Mouse (Mus musculus): ENCODE measurements at regions not wholly inside any gene's neighbourhood (a gene's known extent, or its start where the extent isn't known, plus 50 kb on each side); places are given as distances from the start of the nearest gene placed in this dataset.

GRCm38 (mm10) chr8:118023451-118023850, 221.7 kb upstream of the Mphosph6 start:
- dilution Hi-C loops (cut with MboI; ENCODE audit: extremely low pct_ligation_motif_present, extremely low pct_unique_long_range_greater_than_20kb, low sequenced_read_pairs), result no loop called here

GRCm38 (mm10) chr8:118021978-118022377, 220.2 kb upstream of the Mphosph6 start:
- no peak overlapping the region for H3K27ac ChIP-seq (ENCODE audit: insufficient read depth, low read depth)
- in situ Hi-C loops (cut with MboI; ENCODE audit: low pct_ligation_motif_present, low pct_unique_long_range_greater_than_20kb, low sequenced_read_pairs), result no loop called here
- no peaks in the 10 kb centered on the region for H3K27me3 ChIP-seq (replicated peaks)
- no peak for DNase-seq (ENCODE audit: extremely low read depth)
- H3K79me2 ChIP-seq (replicated peaks; ENCODE audit: control insufficient read depth, extremely low read depth, insufficient read depth, poor library complexity, severe bottlenecking), result no peaks in the 10 kb centered on the region
- dilution Hi-C loops (cut with MboI; ENCODE audit: extremely low pct_ligation_motif_present, extremely low pct_unique_long_range_greater_than_20kb, low sequenced_read_pairs), result no loop called here
- H3K4me1 ChIP-seq (ENCODE audit: control insufficient read depth in 1 of 2, insufficient read depth in 2 of 2), result no peaks in the 10 kb centered on the region
- H3K9me3 ChIP-seq (replicated peaks; ENCODE audit: low read length), result peaks cover 75% of the 10 kb centered on the region
- no peak overlapping the region for H3K9ac ChIP-seq (ENCODE audit: insufficient read depth, low read depth)
- TF ChIP-seq ETS1 (conservative IDR thresholded peaks at IDR 0.05; ENCODE audit: low read depth, low read length) (no peak), USF1 (IDR thresholded peaks at IDR 0.05; ENCODE audit: low read depth, low read length) (no peak), ELF1 (IDR thresholded peaks at IDR 0.05; ENCODE audit: low read depth, low read length) (no peak), RCOR1 (conservative IDR thresholded peaks at IDR 0.05; ENCODE audit: low read depth, low read length) (no peak), NELFE (IDR thresholded peaks at IDR 0.05; ENCODE audit: low read depth, low read length) (no peak), MYC (IDR thresholded peaks at IDR 0.05; ENCODE audit: low read depth, low read length) (no peak), MEF2A (IDR thresholded peaks at IDR 0.05; ENCODE audit: borderline replicate concordance, low read depth, low read length) (no peak), ZC3H11A (IDR thresholded peaks at IDR 0.05; ENCODE audit: low read depth, low read length) (no peak)
- no peak overlapping the region for H3K4me3 ChIP-seq (replicated peaks in 1 of 3; ENCODE audit: low read depth in 2 of 3, low read length in 2 of 3, poor library complexity in 1 of 3)
- no peak overlapping the region for H3K4me2 ChIP-seq (ENCODE audit: insufficient read depth, low read depth, poor library complexity, severe bottlenecking)
- no peaks in the 10 kb centered on the region for H3K36me3 ChIP-seq (replicated peaks in 1 of 2; ENCODE audit: control insufficient read depth in 1 of 2, insufficient read depth in 1 of 2, low read length in 1 of 2)

More at GRCm38 (mm10) chr8:118023451-118023850, 221.7 kb upstream of the Mphosph6 start:
- H3K4me1 ChIP-seq (ENCODE audit: control insufficient read depth in 1 of 2, insufficient read depth in 2 of 2), result no peaks in the 10 kb centered on the region
- peaks cover 73% of the 10 kb centered on the region for H3K9me3 ChIP-seq (replicated peaks; ENCODE audit: low read length)
- H3K4me2 ChIP-seq (ENCODE audit: insufficient read depth, low read depth, poor library complexity, severe bottlenecking), result no peak overlapping the region
- H3K27me3 ChIP-seq (replicated peaks), result no peaks in the 10 kb centered on the region
- H3K27ac ChIP-seq (ENCODE audit: insufficient read depth, low read depth), result no peak overlapping the region
- H3K36me3 ChIP-seq (replicated peaks in 1 of 2; ENCODE audit: control insufficient read depth in 1 of 2, insufficient read depth in 1 of 2, low read length in 1 of 2), result no peaks in the 10 kb centered on the region
- in situ Hi-C loops (cut with MboI; ENCODE audit: low pct_ligation_motif_present, low pct_unique_long_range_greater_than_20kb, low sequenced_read_pairs), result no loop called here
- TF ChIP-seq ZNF384 (IDR thresholded peaks at IDR 0.05; ENCODE audit: low read depth, low read length) (no peak), USF1 (IDR thresholded peaks at IDR 0.05; ENCODE audit: low read depth, low read length) (no peak), E2F4 (IDR thresholded peaks at IDR 0.05; ENCODE audit: insufficient replicate concordance, low read depth, low read length) (no peak), JUND (conservative IDR thresholded peaks at IDR 0.05; ENCODE audit: low read depth, low read length) (no peak), POLR2AphosphoS2 (IDR thresholded peaks at IDR 0.05; ENCODE audit: low read depth, low read length) (no peak), POLR2A (IDR thresholded peaks at IDR 0.05; ENCODE audit: low read depth, low read length) (no peak), RCOR1 (conservative IDR thresholded peaks at IDR 0.05; ENCODE audit: low read depth, low read length) (no peak), MAFK (IDR thresholded peaks at IDR 0.05; ENCODE audit: insufficient replicate concordance, low read length) (no peak), JUN (IDR thresholded peaks at IDR 0.05; ENCODE audit: insufficient read depth, low read depth, low read length) (no peak), CHD2 (IDR thresholded peaks at IDR 0.05; ENCODE audit: low read length) (no peak), CTCF (conservative IDR thresholded peaks at IDR 0.05 in 1 of 2, IDR thresholded peaks at IDR 0.05 in 1 of 2; ENCODE audit: low read depth in 2 of 2, low read length in 2 of 2) (no peak), UBTF (IDR thresholded peaks at IDR 0.05; ENCODE audit: low read depth, low read length) (no peak), MEF2A (IDR thresholded peaks at IDR 0.05; ENCODE audit: borderline replicate concordance, low read depth, low read length) (no peak), HCFC1 (IDR thresholded peaks at IDR 0.05; ENCODE audit: low read depth, low read length) (no peak), SMC3 (IDR thresholded peaks at IDR 0.05; ENCODE audit: low read depth, low read length) (no peak)
- H3K79me2 ChIP-seq (replicated peaks; ENCODE audit: control insufficient read depth, extremely low read depth, insufficient read depth, poor library complexity, severe bottlenecking), result no peaks in the 10 kb centered on the region
- no peak for DNase-seq (ENCODE audit: extremely low read depth)
- no peak overlapping the region for H3K9ac ChIP-seq (ENCODE audit: insufficient read depth, low read depth)
- H3K4me3 ChIP-seq (replicated peaks in 1 of 3; ENCODE audit: low read depth in 2 of 3, low read length in 2 of 3, poor library complexity in 1 of 3), result no peak overlapping the region
